ENCODE assay signal across 8 mouse cellular contexts in the genomic region with DNA sequence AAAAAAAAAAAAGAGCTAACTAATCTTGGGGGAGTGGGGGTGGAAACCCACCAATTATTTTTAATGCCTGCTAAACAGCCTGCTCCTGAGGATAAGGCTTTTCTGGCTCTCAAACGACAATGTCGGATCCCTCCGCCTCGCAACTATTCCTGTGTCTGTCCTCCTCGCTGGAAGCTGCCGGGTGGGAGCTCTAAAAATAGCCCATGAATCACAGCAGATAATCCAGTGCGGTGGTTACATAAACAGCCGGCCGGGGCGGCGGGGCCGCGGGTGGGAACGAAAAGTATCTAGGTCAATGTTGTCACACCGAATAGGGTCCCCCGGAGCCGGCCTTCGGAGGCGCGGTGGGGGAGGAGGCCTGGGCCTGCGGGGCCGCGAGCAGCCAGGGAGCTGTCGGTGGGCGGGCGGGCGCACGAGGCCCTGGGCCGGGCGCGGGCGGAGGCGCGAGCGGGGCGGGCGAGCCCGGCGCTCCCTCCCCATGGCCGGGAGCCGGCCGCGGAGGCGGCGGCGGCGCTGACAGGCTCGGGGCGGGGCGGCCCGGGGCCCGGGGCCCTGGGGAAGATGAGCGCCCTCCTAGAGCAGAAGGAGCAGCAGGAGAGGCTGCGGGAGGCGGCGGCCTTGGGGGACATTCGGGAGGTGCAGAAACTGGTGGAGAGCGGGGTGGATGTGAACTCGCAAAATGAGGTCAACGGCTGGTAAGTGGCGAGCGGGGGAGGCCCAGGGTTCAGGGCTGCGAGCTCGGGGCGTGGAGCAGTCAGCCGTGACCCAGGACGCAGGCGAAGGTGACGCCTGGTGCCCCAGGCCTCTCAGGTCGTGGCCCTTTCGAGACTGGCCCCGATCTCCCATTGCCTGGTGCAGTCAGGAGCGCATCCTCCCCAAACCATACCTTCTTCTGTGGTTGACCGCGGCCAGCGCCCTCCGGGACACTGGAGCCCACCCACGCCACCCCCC. TPM values are rescaled to one million over a fixed set of nuclear protein-coding genes. Genes with fewer than 3 reads are reported as not detected.
DNase-seq lines count a peak whose midpoint lies in the region; ATAC-seq and TF ChIP-seq lines count a peak whose summit lies in the region.

Gene Ankrd40 (plus strand): TSS at position 309 of the 951 bp plus-strand sequence.

- peaks cover 45% of the 10 kb centered on the region for H3K4me1 ChIP-seq in forebrain, embryonic 15.5 days
- peaks cover 13% of the 10 kb centered on the region for H3K4me1 ChIP-seq in lung, adult 2 months (ENCODE audit: control insufficient read depth, insufficient read depth, low read length)

- no peaks in the 10 kb centered on the region for H3K9me3 ChIP-seq in forebrain, embryonic 15.5 days

- H3K9ac ChIP-seq in forebrain, embryonic 15.5 days (replicated peaks), result peak within 1 kb of the TSS; percentile 92

- peak; percentile 94 for DNase-seq in ES-CJ7 (ENCODE audit: low read depth, low spot score)
- DNase-seq in cerebellum, adult 11 months, result peak; percentile 97
- DNase-seq in heart, postnatal 25 days (ENCODE audit: low spot score), result peak; percentile 93
- peak; percentile 97 to 98 for DNase-seq in layer of hippocampus, adult 18-20 months (ENCODE audit: low spot score in 2 of 2)
- DNase-seq in lung, adult 2 months, result peak; percentile 92
- DNase-seq in thymus, adult 18-20 months, result peak; percentile 70 to 72

- peak; percentile 93; the same call in 1 of the 2 replicates for TF ChIP-seq POLR2A in lung, adult 2 months (IDR thresholded peaks at IDR 0.05; ENCODE audit: borderline replicate concordance, extremely low read depth, low read depth, low read length)

- peak within 1 kb of the TSS; percentile 99 for H3K27ac ChIP-seq in forebrain, embryonic 15.5 days (replicated peaks)

- no peaks in the 10 kb centered on the region for H3K27me3 ChIP-seq in forebrain, embryonic 15.5 days

- peak within 1 kb of the TSS; percentile 60 for H3K4me3 ChIP-seq in forebrain, embryonic 15.5 days
- peak within 1 kb of the TSS; percentile 71 for H3K4me3 ChIP-seq in lung, adult 2 months (replicated peaks; ENCODE audit: extremely low read depth, low read depth, low read length)

- WGBS in forebrain, embryonic 15.5 days, result under 1% methylated on average over 77 of the region's 78 CpGs
- WGBS in lung, adult 2 months, result under 1% methylated on average over 77 of the region's 78 CpGs

- peak within 1 kb of the TSS; percentile 91 for H3K4me2 ChIP-seq in forebrain, embryonic 15.5 days (replicated peaks)

- TF ChIP-seq CTCF in lung, adult 2 months (IDR thresholded peaks at IDR 0.05; ENCODE audit: insufficient read depth, low read length), result no peak

- intact Hi-C loops in heart, postnatal 25 days (cut with DNase I), result loop anchor here (2.0 to 5.0 kb wide), 2 partner anchors 77 to 116 kb away; partner anchors contain the start of gene Tob1

- peak; percentile 88 for ATAC-seq in forebrain, embryonic 15.5 days (replicated peaks)
- peak; percentile 80 for ATAC-seq in neutrophil, adult 5-6 weeks (ENCODE audit: extremely low read depth, insufficient number of reproducible peaks, low FRiP score, poor library complexity, severe bottlenecking)

- H3K36me3 ChIP-seq in forebrain, embryonic 15.5 days, result no peaks in the 10 kb centered on the region

RNA-seq across cellular contexts. Expression of gene Ankrd40, which starts in this region (rescaled TPM):
- 15.9 and 17.2 TPM in 2 replicates for polyA plus RNA-seq in forebrain, embryonic 15.5 days (2015; fragmentation: Nextera tagmentation; extraction: Ambion mirVana)
- 100 to 1,000 TPM; 263 to 280 TPM for total RNA-seq in heart, postnatal 25 days (2021)
- 100 to 1,000 TPM; 116 to 121 TPM for total RNA-seq in layer of hippocampus, adult 18-20 months (2021)
- polyA plus RNA-seq in lung, adult 2 months (2012; rRNA removed), result 193 and 235 TPM in 2 replicates
- 68.3 and 73.1 TPM in 2 replicates for total RNA-seq in neutrophil, adult 5-6 weeks (2017)

Comparison
In these comparisons a context has a peak if more than half of its experiments do, and no peak if none do; other contexts are left out.
1. Peak in every context shown above with its lines: DNase-seq, ATAC-seq, H3K4me3 ChIP-seq and H3K27ac ChIP-seq.
2. RNA of gene Ankrd40 (polyA plus RNA-seq): 193 to 235 TPM in lung, adult 2 months; 15.9 to 17.2 TPM in forebrain, embryonic 15.5 days; every median in the first group is over 10 times any median in the second.